Mouse (Mus musculus): ENCODE data around the gene Kdm4c. TPM values are rescaled to one million over a fixed set of nuclear protein-coding genes. Genes with fewer than 3 reads are reported as not detected.

The Kdm4c gene
- polyA plus RNA-seq, 1 experiment from 2014 or later: 16.2 TPM

Other genes starting within 250 kb of the Kdm4c start
- 1.2 and 1.4 TPM in 2 replicates for gene Frmd3, start 229.1 kb upstream of the Kdm4c start, polyA plus RNA-seq (2014; fragmentation: Nextera tagmentation; extraction: Ambion mirVana)